Mouse (Mus musculus) limb, embryonic 15.5 days (tissue): ENCODE results near the gene AC109138.7. TPM values are rescaled to one million over a fixed set of nuclear protein-coding genes. Genes with fewer than 3 reads are reported as not detected.
A peak's percentile ranks its signal among the peaks of the same experiment; 100 is the strongest.

Source experiments
- ATAC-seq: fragments of 200-750 bp; cut with Nextera tagmentation; 2 replicates; pipeline ENCODE4 v1.8.0; 2017; ENCODE audit warnings: low read depth, moderate TSS enrichment; ENCODE audit not compliant: insufficient number of reproducible peaks, low FRiP score, low TSS enrichment
- H3K27ac ChIP-seq: fragments of 300-500 bp; sonication (generic); 2 replicates; pipeline ENCODE4 v1.5.1; 2015; ENCODE audit warnings: moderate library complexity, mild to moderate bottlenecking, inconsistent platforms
- H3K27me3 ChIP-seq: fragments of 300-500 bp; sonication (generic); 2 replicates; pipeline ENCODE4 v1.6.1; 2015; ENCODE audit warnings: inconsistent platforms
- H3K36me3 ChIP-seq: fragments of 300-500 bp; sonication (generic); 2 replicates; pipeline ENCODE4 v1.6.1; 2015; ENCODE audit warnings: inconsistent platforms
- H3K4me1 ChIP-seq: fragments of 300-500 bp; sonication (generic); 2 replicates; pipeline ENCODE4 v1.6.1; 2015; ENCODE audit warnings: inconsistent platforms
- H3K4me2 ChIP-seq: fragments of 300-500 bp; sonication (generic); 2 replicates; pipeline ENCODE4 v1.6.1; 2015; ENCODE audit warnings: mild to moderate bottlenecking, inconsistent platforms
- H3K4me3 ChIP-seq: fragments of 300-500 bp; sonication (generic); 2 replicates; pipeline ENCODE4 v1.5.1; 2015; ENCODE audit warnings: mild to moderate bottlenecking, inconsistent platforms
- H3K9ac ChIP-seq: fragments of 300-500 bp; sonication (generic); 2 replicates; pipeline ENCODE4 v1.6.1; 2015; ENCODE audit warnings: inconsistent platforms
- H3K9me3 ChIP-seq: fragments of 300-500 bp; sonication (generic); 2 replicates; pipeline ENCODE4 v1.6.1; 2016; ENCODE audit warnings: inconsistent platforms
- WGBS: fragments of 180-500 bp; shearing (Covaris S2); methylation state at CpG from one replicate; pipeline ENCODE4 v1.1.7; 2015; 5-methylcytosine and 5-hydroxymethylcytosine counted together
- polyA plus RNA-seq: library from polyadenylated mRNA; unstranded; fragments of >200 nt; fragmentation: Nextera tagmentation; extraction: Ambion mirVana; gene quantifications from 2 replicates; pipeline ENCODE4 v1.2.1, GENCODE M21; 2015

Gene AC109138.7
- polyA plus RNA-seq, 1 experiment from 2014 or later, result not detected

DNA sequence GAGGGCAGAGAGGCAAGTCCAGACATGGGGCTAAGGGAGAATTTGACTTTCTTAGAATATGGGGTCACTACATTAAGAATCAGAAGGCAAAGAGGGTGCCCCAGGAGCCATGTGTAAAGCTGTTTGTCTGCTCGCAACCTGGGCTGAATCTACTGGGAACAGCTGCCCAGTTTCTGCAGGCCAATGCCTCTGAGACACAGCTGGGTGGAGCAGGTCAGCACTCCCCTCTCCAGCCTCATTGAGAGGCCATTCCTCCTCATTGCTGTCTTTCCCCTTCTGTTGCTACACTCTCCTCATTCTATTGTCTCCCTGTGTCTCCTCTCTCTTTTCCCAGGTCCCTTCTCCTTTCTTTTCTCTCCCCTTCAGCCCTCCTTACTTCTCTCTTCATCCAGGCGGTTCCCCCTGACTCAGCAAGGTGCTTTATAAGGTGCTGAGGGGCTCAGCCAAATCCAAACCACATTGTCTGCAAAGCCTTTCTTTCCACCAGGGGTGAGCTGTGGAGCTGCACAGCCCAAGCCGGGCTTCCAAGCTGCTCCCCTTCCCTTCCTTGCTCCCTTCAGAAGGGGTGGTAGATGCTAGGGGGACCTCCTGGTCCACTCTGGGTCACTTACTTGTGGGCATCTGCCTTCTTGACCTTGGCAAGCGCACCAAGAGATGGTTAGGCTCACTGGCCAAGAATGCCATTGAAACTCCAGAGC is 2.1 kb upstream of the AC109138.7 start:
- Histone ChIP-seq H3K9me3 (no peaks in the 10 kb centered on the region), H3K9ac (no peak overlapping the region), H3K27me3 (no peaks in the 10 kb centered on the region), H3K4me2 (no peak overlapping the region), H3K27ac (peak overlapping the region; percentile 61), H3K36me3 (no peaks in the 10 kb centered on the region), H3K4me1 (peaks cover 49% of the 10 kb centered on the region), H3K4me3 (no peak overlapping the region)
- WGBS, result 34% methylated on average over 4 of the region's 4 CpGs
- no peak for ATAC-seq

DNA sequence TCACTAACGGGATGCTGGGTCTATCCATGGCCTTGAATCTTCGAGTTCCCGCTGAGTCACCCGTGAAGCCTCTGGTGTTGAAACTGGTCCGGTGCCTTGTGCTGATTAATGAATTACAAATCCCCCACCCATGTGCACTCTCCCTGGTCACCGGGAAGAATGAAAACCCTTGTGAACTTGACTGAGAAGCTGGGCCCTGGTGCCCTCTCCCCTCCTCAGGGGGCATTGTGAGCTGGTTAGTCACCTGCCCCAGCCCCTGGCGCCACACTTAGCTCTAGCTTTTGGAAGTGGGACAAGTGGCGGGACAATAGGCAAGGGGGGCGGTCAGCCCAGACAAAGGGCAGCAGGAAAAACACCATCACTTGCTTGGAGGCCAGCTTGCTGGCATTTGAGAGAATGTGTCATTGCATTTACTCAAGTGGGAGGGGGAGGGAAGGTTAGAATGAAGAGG is 608 bp upstream of the AC109138.7 start:
- peak overlapping the region; percentile 96 for H3K27ac ChIP-seq
- no peaks in the 10 kb centered on the region for H3K36me3 ChIP-seq
- WGBS, result 13% methylated on average over 9 of the region's 9 CpGs
- peak overlapping the region; percentile 80 for H3K4me2 ChIP-seq
- no peaks in the 10 kb centered on the region for H3K9me3 ChIP-seq
- no peak for ATAC-seq
- H3K4me1 ChIP-seq, result peaks cover 62% of the 10 kb centered on the region
- H3K27me3 ChIP-seq, result no peaks in the 10 kb centered on the region
- H3K9ac ChIP-seq, result no peak overlapping the region
- H3K4me3 ChIP-seq, result peak overlapping the region; percentile 91

DNA sequence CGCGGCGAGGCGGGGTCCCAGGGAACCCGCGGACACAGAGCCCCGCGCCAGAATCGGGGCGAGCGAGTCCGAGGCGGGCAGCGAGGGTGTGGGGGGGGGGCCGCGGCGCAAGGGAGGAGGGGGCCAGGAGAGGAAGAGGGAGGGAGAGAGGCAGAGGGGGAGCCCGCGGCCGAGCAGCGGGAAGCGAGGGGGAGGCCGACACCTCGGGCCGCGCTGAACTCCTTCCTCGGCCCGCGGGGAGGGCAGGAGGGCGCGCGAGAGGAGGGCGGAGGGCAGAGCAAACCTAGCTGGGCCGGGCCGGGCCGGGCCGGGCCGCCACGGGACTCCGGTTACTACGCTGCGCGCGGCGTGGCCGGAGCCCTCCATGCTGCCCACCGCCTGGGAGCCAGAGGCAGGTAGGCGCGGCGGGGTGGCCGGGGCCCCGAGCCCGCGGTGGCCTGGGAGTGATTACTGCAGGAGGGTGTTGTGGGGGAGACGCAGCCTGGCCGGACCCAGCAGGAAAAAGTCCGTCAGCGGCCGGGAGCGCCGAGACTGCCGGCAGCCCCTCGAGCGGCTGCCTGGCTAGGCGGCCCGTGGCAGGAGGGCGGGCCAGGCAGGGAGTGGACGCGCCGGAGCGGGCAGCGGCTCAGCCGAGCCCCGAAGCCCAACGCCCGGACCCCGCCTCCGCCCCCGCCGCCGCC is 754 bp downstream of the AC109138.7 start:
- Histone ChIP-seq H3K4me2 (peak overlapping the region; percentile 80), H3K4me1 (peaks cover 71% of the 10 kb centered on the region), H3K27me3 (no peaks in the 10 kb centered on the region), H3K9me3 (no peaks in the 10 kb centered on the region), H3K36me3 (no peaks in the 10 kb centered on the region), H3K9ac (peak overlapping the region; percentile 93), H3K27ac (peak overlapping the region; percentile 96), H3K4me3 (peak overlapping the region; percentile 91)
- ATAC-seq, result 0 out of 2 replicates have a peak, but pooled peaks have one; percentile 11
- whole genome bisulfite sequencing, result under 1% methylated on average over 68 of the region's 81 CpGs

DNA sequence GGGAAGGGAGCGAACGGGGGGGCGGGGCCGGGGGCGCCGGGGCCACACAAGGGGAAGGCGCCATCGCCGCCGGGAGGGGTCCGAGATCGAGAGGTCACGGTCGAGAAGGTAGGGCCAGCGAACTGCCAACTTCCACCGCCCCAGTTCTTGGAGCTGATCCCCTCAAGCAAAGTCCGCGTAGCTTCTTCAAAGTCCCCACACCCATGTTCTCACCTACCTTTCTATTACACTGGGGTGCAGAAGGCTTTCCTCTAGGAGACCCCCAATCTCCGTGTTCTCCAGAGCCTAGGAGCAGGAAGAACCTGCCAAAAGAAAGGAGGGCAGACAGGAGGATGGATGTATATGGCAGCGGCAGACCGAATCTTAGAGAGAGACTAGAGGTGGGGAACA is 1.3 kb downstream of the AC109138.7 start:
- no peaks in the 10 kb centered on the region for H3K36me3 ChIP-seq
- no peaks in the 10 kb centered on the region for H3K27me3 ChIP-seq
- H3K4me2 ChIP-seq, result peak overlapping the region; percentile 80
- no peaks in the 10 kb centered on the region for H3K9me3 ChIP-seq
- peak overlapping the region; percentile 91 for H3K4me3 ChIP-seq
- peaks cover 76% of the 10 kb centered on the region for H3K4me1 ChIP-seq
- H3K27ac ChIP-seq, result peak overlapping the region; percentile 96
- no peak for ATAC-seq
- WGBS, result 4% methylated on average over 16 of the region's 21 CpGs
- H3K9ac ChIP-seq, result peak overlapping the region; percentile 93

DNA sequence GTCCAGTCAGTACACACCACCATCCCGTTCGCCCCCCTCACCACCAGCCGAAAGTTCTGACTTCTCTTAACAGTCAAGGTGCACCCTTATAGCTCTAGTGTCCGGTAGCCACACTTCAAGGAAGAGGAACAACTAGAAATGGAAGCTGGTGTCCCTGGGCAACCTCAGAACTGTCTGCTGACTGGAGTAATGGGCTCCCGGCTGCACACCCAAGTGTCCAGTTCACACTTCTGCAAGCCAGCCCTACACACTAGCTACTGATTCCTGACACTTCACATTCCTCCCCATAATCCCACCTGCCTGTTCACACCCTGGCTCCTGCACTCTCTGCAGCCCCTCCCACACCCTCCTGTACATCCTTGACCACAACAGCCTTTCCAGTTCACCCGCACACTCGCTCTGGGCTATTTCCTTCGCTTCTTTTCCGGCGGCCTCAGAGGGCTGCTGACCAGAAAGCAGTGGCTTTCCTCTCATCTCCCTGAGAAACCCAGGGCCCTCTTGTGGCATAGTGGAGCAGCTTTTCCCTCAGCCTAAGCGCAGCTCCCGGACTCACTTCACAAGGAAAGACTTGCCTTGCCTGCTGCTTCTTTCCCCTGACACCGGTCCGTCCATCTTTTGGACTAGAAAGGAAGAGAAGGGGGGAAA is 2.0 kb downstream of the AC109138.7 start:
- Histone ChIP-seq H3K27me3 (no peaks in the 10 kb centered on the region), H3K4me1 (peaks cover 83% of the 10 kb centered on the region), H3K27ac (peak overlapping the region; percentile 34; the same call in 1 of the 2 replicates), H3K36me3 (no peaks in the 10 kb centered on the region), H3K9me3 (no peaks in the 10 kb centered on the region), H3K9ac (no peak overlapping the region), H3K4me3 (peak overlapping the region; percentile 91), H3K4me2 (peak overlapping the region; percentile 80)
- ATAC-seq, result no peak
- WGBS, result 16% methylated on average over 14 of the region's 14 CpGs

DNA sequence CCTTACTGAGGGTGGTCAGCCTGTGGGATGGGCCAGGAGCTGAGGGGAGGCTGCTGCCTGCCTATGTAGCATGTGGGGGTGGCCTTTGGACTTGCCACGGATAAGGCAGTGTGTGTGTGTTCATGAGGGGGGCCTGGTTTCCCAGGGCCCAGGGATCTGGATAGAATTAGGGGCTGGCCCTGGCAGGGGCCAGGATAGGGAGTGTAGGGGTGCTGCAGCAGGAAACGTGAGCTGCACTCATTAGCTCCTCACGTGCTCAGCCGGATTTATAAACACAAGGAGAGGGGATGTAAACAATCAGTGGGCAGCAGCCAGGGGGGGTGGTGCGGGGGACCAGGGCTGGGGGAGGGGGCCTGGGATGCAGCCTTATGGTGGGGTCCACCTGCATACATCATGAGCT is 3.0 kb downstream of the AC109138.7 start:
- WGBS, result 15% methylated on average over 5 of the region's 5 CpGs
- H3K9ac ChIP-seq, result no peak overlapping the region
- 0 out of 2 replicates have a peak overlapping the region, but pooled peaks have one; percentile 34 for H3K27ac ChIP-seq
- peak overlapping the region; percentile 80; the same call in 1 of the 2 replicates for H3K4me2 ChIP-seq
- ATAC-seq, result no peak
- H3K27me3 ChIP-seq, result no peaks in the 10 kb centered on the region
- peaks cover 84% of the 10 kb centered on the region for H3K4me1 ChIP-seq
- H3K4me3 ChIP-seq, result no peak overlapping the region
- H3K9me3 ChIP-seq, result no peaks in the 10 kb centered on the region
- peaks cover 6% of the 10 kb centered on the region for H3K36me3 ChIP-seq

DNA sequence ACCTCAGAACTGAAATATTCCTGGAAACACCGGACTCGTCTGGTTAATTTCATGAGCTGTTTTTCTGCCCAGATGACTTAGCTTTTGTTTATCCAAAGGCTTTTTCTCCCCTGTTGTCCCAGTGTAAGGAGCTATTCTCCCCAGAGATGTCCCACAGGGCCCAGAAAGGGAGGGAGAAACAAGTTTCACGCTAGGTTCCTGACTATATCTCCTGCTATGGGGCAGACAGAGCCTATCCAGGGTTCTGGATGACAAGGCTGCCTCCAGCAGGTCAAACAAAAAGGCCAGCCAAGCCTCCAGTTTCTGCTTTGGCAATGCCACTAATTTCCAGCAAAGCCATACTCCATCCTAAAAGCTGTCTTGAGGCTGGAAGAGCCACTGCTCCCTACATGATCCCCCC is 3.7 kb downstream of the AC109138.7 start:
- peaks cover 83% of the 10 kb centered on the region for H3K4me1 ChIP-seq
- no peak overlapping the region for H3K27ac ChIP-seq
- ATAC-seq, result no peak
- no peak overlapping the region for H3K4me3 ChIP-seq
- WGBS, result 34% methylated on average over 3 of the region's 3 CpGs
- H3K9ac ChIP-seq, result no peak overlapping the region
- H3K4me2 ChIP-seq, result no peak overlapping the region
- H3K27me3 ChIP-seq, result no peaks in the 10 kb centered on the region
- no peaks in the 10 kb centered on the region for H3K9me3 ChIP-seq
- peaks cover 14% of the 10 kb centered on the region for H3K36me3 ChIP-seq

DNA sequence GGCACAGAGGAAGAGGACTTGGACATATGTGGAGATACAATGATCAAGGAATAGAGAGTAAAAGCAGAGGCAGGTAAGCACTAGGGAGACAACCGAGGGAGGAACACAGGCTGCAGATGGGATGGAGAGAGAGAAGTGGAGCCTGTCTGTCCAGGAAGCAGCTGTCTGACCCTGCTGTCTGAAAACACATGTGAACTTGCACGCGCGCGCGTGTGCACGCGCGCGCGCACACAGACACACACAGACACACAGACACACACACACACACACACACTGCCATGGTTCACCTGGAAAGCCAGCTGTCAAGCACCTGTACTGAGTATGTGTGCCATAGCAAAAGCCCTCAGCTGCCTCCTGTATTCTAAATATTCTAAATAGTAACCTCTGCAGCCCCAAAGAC is 4.1 kb downstream of the AC109138.7 start:
- H3K9me3 ChIP-seq, result no peaks in the 10 kb centered on the region
- 80% methylated on average over 11 of the region's 11 CpGs for WGBS
- H3K9ac ChIP-seq, result no peak overlapping the region
- peaks cover 78% of the 10 kb centered on the region for H3K4me1 ChIP-seq
- no peaks in the 10 kb centered on the region for H3K27me3 ChIP-seq
- H3K27ac ChIP-seq, result no peak overlapping the region
- H3K4me2 ChIP-seq, result no peak overlapping the region
- no peak overlapping the region for H3K4me3 ChIP-seq
- no peak for ATAC-seq
- peaks cover 15% of the 10 kb centered on the region for H3K36me3 ChIP-seq

DNA sequence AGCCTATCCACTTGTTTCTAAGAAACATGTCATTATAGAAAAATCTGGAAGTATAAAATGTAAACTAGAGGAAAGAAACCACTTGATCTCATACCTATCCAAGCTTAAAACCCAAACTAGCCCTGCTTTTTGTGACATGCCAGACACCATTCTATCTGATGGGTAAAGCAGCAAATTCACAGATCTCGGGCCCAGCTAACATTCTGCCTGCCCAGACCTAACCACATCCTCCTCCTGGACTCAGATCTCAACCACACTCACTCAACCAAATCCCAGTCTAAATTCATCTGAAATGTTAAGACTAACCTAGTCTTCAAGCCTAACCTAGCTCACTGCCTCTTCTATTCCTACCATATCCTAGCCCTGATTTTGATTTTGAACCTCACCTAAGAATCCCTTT is 4.6 kb downstream of the AC109138.7 start:
- H3K27me3 ChIP-seq, result no peaks in the 10 kb centered on the region
- H3K4me2 ChIP-seq, result no peak overlapping the region
- no peak overlapping the region for H3K27ac ChIP-seq
- no peaks in the 10 kb centered on the region for H3K9me3 ChIP-seq
- ATAC-seq, result no peak
- peaks cover 15% of the 10 kb centered on the region for H3K36me3 ChIP-seq
- H3K9ac ChIP-seq, result no peak overlapping the region
- peaks cover 73% of the 10 kb centered on the region for H3K4me1 ChIP-seq
- H3K4me3 ChIP-seq, result no peak overlapping the region
- WGBS, result 79% methylated on average over 1 of the region's 1 CpGs

DNA sequence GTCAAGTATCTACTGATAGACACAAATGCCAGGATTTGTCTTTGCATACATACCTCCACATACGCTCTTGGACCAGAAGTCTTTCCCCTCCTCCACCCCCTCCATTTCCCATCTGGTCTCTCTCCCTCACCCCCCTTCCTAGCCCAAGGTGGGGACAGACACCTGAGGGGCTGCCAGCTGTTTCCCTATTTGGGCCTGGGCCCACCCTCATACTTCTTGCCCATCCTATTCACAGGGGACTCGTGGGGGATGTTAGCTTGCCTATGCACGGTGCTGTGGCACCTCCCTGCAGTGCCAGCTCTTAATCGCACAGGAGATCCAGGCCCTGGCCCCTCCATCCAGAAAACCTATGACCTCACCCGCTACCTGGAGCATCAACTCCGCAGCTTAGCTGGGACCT is 5.8 kb downstream of the AC109138.7 start:
- no peak for ATAC-seq
- no peaks in the 10 kb centered on the region for H3K9me3 ChIP-seq

DNA sequence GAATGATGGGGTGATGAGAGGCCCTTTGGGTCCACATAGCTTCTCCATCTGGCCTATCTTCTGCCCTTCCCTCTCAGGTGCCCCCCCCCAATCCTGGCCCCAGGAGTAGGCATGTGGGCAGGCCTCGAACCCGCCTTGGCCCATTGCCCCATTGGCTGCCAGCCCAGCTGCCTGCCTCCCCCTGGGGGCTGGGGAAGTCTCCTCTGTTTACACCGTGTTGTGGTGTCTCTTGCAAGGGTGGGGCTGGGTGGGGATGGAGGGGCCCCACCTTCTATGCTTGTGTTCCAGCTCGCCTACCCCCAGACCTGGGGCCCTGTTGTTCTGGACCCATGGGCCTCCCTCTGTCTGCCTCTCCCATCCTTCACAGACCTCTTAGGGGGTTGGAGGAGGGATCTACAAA is 6.3 kb downstream of the AC109138.7 start:
- Histone ChIP-seq H3K4me2 (0 out of 2 replicates have a peak overlapping the region, but pooled peaks have one; percentile 7), H3K9me3 (no peaks in the 10 kb centered on the region), H3K4me1 (peaks cover 63% of the 10 kb centered on the region), H3K4me3 (no peak overlapping the region), H3K36me3 (peaks cover 15% of the 10 kb centered on the region), H3K9ac (no peak overlapping the region), H3K27ac (peak overlapping the region; percentile 69), H3K27me3 (no peaks in the 10 kb centered on the region)
- no peak for ATAC-seq
- whole genome bisulfite sequencing, result 37% methylated on average over 4 of the region's 4 CpGs

More for the DNA sequence above, 5.8 kb downstream of the AC109138.7 start:
- no peaks in the 10 kb centered on the region for H3K27me3 ChIP-seq
- no peak overlapping the region for H3K9ac ChIP-seq
- no peak overlapping the region for H3K4me3 ChIP-seq
- H3K36me3 ChIP-seq, result peaks cover 15% of the 10 kb centered on the region
- H3K4me2 ChIP-seq, result 0 out of 2 replicates have a peak overlapping the region, but pooled peaks have one; percentile 7
- no peak overlapping the region for H3K27ac ChIP-seq
- WGBS, result 72% methylated on average over 6 of the region's 6 CpGs
- H3K4me1 ChIP-seq, result peaks cover 67% of the 10 kb centered on the region
